Mouse (Mus musculus): ENCODE data around the gene Slc22a4.

GRCm38 (mm10) chr11:54002147-54002760 lies 25.6 kb downstream of the Slc22a4 start:
- TF ChIP-seq CTCF (IDR thresholded peaks at IDR 0.05; ENCODE audit: low read depth) (peak; percentile 86), EP300 (optimal IDR thresholded peaks at IDR 0.05) (no peak)
